Mouse (Mus musculus): ENCODE measurements at regions not wholly inside any gene's neighbourhood (a gene's known extent, or its start where the extent isn't known, plus 50 kb on each side); places are given as distances from the start of the nearest gene placed in this dataset.

DNA sequence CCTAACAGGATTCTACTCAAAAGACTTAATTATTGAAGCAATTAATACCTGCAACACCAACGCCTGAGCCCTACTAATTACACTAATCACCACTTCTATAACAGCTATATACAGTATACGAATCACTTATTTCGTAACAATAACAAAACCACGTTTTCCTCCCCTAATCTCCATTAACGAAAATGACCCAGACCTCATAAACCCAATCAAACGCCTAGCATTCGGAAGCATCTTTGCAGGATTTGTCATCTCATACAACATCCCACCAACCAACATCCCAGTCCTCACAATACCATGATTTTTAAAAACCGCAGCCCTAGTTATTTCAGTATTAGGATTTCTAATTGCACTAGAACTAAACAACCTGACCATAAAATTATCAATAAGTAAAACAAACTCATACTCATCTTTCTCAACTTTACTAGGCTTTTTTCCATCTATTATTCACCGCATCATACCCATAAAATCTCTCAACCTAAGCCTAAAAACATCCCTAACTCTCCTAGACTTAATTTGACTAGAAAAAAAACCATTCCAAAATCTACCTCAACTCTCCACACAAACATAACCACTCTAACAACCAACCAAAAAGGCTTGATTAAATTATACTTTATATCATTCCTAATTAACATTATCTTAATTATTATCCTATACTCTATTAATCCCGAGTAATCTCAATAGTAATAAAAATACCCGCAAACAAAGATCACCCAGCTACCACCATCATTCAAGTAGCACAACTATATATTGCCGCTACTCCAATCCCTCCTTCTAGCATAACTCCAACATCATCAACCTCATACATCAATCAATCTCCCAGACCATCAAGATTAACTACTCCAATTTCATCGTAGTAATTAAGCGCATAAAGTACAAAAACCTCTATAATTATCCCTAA is 830.9 kb upstream of the Tyrp1 start:
- ATAC-seq (replicated peaks; ENCODE audit: insufficient number of reproducible peaks, low FRiP score, low TSS enrichment, poor library complexity, severe bottlenecking): peak; percentile 100

DNA sequence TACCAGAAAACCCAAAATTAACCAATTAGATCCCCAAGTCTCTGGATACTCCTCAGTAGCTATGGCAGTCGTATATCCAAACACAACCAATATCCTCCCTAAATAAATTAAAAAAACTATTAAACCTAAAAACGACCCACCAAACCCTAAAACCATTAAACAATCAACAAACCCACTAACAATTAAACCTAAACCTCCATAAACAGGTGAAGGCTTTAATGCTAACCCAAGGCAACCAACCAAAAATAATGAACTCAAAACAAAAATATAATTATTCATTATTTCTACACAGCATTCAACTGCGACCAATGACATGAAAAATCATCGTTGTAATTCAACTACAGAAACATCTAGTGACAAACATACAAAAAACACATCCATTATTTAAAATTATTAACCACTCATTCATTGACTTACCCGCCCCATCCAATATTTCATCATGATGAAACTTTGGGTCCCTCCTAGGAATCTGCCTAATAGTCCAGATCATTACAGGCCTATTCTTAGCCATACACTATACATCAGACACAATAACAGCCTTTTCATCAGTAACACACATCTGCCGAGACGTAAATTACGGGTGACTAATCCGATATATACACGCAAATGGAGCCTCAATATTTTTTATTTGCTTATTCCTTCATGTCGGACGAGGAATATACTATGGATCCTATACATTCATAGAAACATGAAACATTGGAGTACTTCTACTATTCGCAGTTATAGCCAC is 830.1 kb upstream of the Tyrp1 start:
- ATAC-seq (replicated peaks; ENCODE audit: insufficient number of reproducible peaks, low FRiP score, low TSS enrichment, poor library complexity, severe bottlenecking): peak; percentile 97

DNA sequence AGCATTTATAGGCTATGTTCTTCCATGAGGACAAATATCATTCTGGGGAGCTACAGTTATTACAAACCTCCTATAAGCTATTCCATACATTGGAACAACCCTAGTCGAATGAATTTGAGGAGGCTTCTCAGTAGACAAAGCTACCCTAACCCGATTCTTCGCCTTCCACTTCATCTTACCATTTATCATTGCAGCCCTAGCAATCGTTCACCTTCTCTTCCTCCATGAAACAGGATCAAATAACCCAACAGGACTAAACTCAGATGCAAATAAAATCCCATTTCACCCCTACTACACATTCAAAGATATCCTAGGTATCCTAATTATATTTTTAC is 829.6 kb upstream of the Tyrp1 start:
- ATAC-seq (replicated peaks; ENCODE audit: insufficient number of reproducible peaks, low FRiP score, low TSS enrichment, poor library complexity, severe bottlenecking): no peak

DNA sequence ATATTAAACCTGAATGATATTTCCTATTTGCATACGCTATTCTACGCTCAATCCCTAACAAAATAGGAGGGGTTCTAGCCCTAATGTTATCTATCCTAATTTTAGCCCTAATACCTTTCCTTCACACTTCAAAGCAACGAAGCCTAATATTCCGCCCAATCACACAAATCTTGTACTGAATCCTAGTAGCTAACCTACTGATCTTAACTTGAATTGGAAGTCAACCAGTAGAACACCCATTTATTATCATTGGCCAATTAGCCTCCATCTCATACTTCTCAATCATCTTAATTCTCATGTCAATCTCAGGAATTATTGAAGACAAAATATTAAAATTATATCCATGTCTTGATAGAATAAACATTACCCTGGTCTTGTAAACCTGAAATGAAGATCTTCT is 829.1 kb upstream of the Tyrp1 start:
- ATAC-seq (replicated peaks; ENCODE audit: insufficient number of reproducible peaks, low FRiP score, low TSS enrichment, poor library complexity, severe bottlenecking): no peak

DNA sequence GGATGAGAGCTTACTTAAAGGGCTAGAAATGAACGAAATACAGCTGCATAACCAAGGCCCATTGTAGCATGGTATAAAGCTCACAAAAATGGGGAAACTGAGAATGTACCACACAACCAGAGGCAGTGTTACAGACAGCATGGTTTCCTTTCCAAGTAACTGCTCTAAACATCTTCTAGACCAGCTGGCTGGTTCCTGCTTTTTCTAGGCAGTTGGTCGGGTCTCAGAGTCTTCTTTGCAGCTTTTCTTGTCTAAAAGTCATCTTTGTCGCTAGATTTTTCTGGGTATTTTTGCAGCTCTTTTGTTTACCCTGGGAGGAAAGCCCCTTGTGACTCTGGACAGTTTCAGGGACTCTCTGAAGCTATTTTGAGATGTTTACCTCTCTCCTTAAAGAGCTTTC is 806.0 kb upstream of the Tyrp1 start:
- no peak for ATAC-seq (replicated peaks; ENCODE audit: insufficient number of reproducible peaks, low FRiP score, low TSS enrichment, poor library complexity, severe bottlenecking)

DNA sequence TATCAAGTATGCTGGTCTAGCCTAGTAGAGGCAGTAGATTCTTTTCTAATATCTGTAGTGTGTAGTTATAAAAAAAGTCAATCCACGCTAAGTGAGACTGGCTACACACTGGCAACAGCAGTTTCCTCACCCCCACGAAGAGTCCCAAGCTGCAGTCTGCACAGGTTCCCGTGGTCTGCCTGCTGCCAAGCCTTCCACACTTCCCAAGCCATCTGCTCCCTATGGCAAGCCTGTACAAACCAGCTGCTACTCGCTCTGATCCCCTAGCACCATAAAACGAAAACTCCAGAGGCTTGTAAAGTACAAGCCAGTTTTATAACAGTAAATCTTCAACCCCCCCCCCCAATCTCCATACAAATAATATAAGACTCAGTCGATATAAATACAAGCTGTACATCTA is 786.0 kb upstream of the Tyrp1 start:
- ATAC-seq (replicated peaks; ENCODE audit: insufficient number of reproducible peaks, low FRiP score, low TSS enrichment, poor library complexity, severe bottlenecking): no peak
